Mouse (Mus musculus) CD4-positive naive resting alpha-beta T cell, adult 76 days (primary cell): ENCODE measurements around the gene Rfc4. TPM values are rescaled to one million over a fixed set of nuclear protein-coding genes. Genes with fewer than 3 reads are reported as not detected.

ENCODE experiments used
- total RNA-seq: library from RNA; stranded (reverse); gene quantifications from one replicate; pipeline ENCODE4 v1.2.4, GENCODE M21; 2023

The Rfc4 gene
- 6.0 TPM for total RNA-seq

DNA sequence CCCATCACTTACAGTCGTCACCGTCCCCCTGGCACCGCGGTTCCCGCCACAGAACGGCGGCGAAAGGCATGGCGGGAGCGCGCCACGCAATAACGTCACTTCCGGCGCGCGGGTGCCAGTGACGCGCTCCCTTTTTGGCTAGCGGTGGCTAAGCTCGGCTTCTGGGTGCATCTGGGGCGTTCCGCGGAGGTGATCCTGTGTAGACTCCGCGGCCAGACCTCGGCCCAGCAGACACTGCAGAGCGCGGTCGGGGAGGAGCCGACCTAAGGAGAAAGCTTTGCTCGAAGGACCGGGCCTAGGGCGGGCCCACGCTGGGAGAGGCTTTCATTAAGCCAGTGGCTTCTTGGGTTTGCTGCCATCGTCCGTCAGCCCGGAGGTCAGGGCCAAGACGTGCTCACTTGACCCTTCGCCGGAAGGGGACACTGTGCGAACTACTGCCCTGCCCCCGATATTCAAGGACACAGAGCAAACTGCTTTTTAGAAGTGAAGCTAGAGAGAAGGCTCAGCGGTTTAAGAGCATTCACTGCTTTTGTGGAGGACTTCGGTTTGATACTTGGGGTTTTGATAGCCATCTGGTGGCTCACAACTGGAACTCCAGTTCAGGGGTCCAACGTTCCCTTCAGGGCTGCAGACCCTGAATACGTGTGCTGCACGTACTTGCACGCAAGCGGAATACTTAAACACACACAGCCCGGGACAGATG is at the start of gene Rfc4:
Rfc4 (minus strand) TSS at position 65 of the 703 bp plus-strand sequence.

DNA sequence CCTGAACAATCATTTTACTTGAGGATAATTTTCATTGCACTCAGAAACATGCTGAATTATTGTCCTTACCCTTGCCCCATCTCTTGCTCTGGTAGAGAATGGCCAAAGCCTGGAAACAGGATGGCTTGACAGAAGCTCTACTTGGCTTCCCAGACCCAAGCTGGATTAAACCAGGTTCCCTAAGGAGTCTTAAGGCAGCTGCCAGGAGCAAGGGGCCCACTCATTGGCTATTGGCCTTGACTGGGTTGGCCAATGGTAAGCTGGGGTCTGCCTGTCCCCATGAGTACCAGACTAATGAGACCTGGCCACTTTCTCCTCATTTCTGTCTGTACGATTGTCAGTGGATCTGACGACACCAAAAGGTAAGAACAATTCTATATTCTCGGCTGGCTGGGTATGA is 18.7 kb upstream of the Rfc4 start, which contains the start of gene Adipoq:
Adipoq (plus strand) TSS at position 257 of the 400 bp plus-strand sequence.

DNA sequence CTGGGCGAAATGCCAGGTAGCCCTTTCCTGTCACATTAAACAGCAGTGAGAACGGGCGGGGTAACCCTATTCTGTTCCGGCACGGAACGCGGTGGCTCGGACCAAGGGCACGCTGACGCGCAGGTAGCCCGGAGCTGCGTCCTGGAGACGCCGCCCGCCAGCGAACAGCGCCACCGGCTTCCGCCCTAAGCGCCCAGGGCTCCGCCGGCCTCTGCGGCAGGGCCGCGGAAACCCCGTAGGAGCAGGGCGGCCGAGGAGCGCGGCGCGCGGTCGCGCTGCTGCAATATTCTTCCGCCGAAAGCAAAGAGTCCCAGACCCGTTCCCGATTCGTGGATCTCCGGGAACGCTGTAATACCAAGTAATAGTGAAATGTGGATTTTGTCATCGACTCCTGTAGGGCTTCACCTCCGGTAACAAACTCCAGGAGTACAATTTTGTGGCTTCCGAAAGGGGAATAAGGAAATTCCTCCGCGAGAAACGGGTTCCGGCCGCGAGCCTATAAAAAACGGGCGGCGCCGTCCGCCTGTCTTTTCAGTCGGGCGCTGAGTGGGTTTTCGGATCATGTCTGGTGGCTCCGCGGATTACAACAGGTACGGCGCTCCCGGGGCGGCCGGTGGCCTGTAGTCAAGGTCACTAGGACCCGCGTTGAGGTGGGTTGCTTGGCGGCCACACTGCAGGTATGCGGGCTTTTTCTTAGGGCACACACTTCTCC is 20.1 kb downstream of the Rfc4 start, which contains the start of gene Eif4a2:
Eif4a2 (plus strand) TSS at position 214 of the 712 bp plus-strand sequence.

Other genes with a start within 250 kb of the Rfc4 start
- not detected for gene Ahsg, start 236.5 kb downstream of the Rfc4 start, total RNA-seq
- gene Fetub, start 209.4 kb downstream of the Rfc4 start, total RNA-seq = not detected
- gene Hrg, start 176.7 kb downstream of the Rfc4 start, total RNA-seq = not detected
- not detected for gene Kng2, start 98.3 kb downstream of the Rfc4 start, total RNA-seq
- not detected for gene Kng1, start 69.9 kb downstream of the Rfc4 start, total RNA-seq
- 1,004 TPM for gene Eif4a2, start 20.3 kb downstream of the Rfc4 start, total RNA-seq
- not detected for gene Adipoq, start 18.8 kb upstream of the Rfc4 start, total RNA-seq
- 121 TPM for gene St6gal1, start 97.0 kb upstream of the Rfc4 start, total RNA-seq